Mouse (Mus musculus): Measurements from ENCODE around the gene 2700081O15Rik. TPM values are rescaled to one million over a fixed set of nuclear protein-coding genes. Genes with fewer than 3 reads are reported as not detected.
A peak's percentile ranks its signal among the peaks of the same experiment; 100 is the strongest.

2700081O15Rik gene
- total and polyA plus RNA-seq, 3 experiments: 14.1 to 18.0 TPM; not detected in 1

DNA sequence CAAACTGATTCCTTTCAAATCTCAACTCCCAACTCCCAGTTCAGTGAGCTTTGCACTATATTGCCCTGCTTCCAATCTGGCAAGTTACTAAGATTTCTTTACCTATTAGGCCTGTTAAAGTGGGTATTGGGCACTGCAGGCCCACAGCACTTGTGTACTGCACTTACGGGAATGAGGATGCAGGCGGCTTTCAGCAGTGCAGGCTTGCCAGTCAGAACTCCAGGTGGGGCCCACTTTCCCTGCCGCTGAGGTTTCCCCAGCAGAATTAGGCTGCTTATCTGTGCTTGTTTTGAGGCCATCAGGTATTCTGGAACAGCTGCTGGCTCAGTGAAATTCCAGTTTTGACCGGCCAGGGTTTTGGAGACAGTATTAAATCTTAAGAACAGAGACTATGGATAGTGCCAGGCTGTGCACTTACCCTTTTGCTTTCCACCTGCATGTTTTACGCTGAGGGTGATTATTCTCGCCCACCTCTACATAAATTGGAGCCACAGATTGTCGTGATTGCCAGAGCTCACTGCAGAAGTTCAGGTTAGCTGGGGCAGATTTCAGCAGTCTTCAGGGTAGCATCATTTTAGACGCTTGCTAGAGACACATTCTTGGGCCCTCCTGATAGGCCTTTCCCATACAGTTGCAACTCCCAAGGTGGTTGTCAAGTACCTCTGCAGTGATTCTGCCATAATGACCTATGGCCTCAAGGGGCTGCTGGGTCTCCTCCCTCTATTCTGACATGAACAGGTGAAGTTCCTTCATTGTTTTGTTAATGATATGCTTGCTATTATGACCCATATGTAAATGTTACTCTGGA is 7.4 kb downstream of the 2700081O15Rik start:
- no peak overlapping the region for H3K27ac ChIP-seq (ENCODE audit: control insufficient read depth, low read depth, low read length)
- H3K4me3 ChIP-seq (ENCODE audit: control insufficient read depth in 1 of 2, insufficient read depth in 1 of 2, low read depth in 2 of 2, low read length in 2 of 2): no peak overlapping the region
- peaks cover 0 to 9% of the 10 kb centered on the region in 2 experiments; a peak in 3 of 4 replicates for H3K4me1 ChIP-seq (ENCODE audit: control insufficient read depth in 1 of 2, insufficient read depth in 2 of 2, low read length in 2 of 2)
- DNase-seq (ENCODE audit: low read depth, low spot score): no peak
- H3K9me3 ChIP-seq (replicated peaks; ENCODE audit: insufficient read depth, low read length): no peaks in the 10 kb centered on the region
- no peak overlapping the region for H3K9ac ChIP-seq (ENCODE audit: control insufficient read depth, low read depth, low read length, poor library complexity, severe bottlenecking)
- H3K36me3 ChIP-seq (ENCODE audit: control insufficient read depth in 1 of 2, insufficient read depth in 2 of 2, low read length in 2 of 2): peaks cover 7 to 9% of the 10 kb centered on the region in 2 experiments
- no peaks in the 10 kb centered on the region for H3K27me3 ChIP-seq (ENCODE audit: control insufficient read depth in 1 of 2, insufficient read depth in 2 of 2, low read length in 2 of 2)
- TF ChIP-seq ETS1 (IDR thresholded peaks at IDR 0.05; ENCODE audit: low read depth, low read length) (no peak), MAZ (IDR thresholded peaks at IDR 0.05; ENCODE audit: low read depth, low read length) (no peak), KAT2A (conservative IDR thresholded peaks at IDR 0.05; ENCODE audit: low read depth, low read length) (no peak), MEF2A (IDR thresholded peaks at IDR 0.05; ENCODE audit: extremely low read depth, insufficient replicate concordance, low read depth, low read length, poor library complexity, severe bottlenecking) (no peak), ZMIZ1 (IDR thresholded peaks at IDR 0.05; ENCODE audit: low read depth, low read length) (0 out of 2 replicates have a peak, but pooled peaks have one; percentile 22), MXI1 (IDR thresholded peaks at IDR 0.05; ENCODE audit: low read depth, low read length) (no peak)
- peaks cover 3% of the 10 kb centered on the region; the same call in 1 of the 2 replicates for H3K79me2 ChIP-seq (ENCODE audit: control insufficient read depth, insufficient read depth, low read length, poor library complexity)

GRCm38 (mm10) chr19:7425398-7425775 is 8.0 kb downstream of the 2700081O15Rik start:
- Histone ChIP-seq H3K27me3 (ENCODE audit: control insufficient read depth in 1 of 2, insufficient read depth in 2 of 2, low read length in 2 of 2) (no peaks in the 10 kb centered on the region), H3K4me3 (ENCODE audit: control insufficient read depth in 1 of 2, insufficient read depth in 1 of 2, low read depth in 2 of 2, low read length in 2 of 2) (no peak overlapping the region), H3K79me2 (ENCODE audit: control insufficient read depth, insufficient read depth, low read length, poor library complexity) (no peaks in the 10 kb centered on the region), H3K36me3 (ENCODE audit: control insufficient read depth in 1 of 2, insufficient read depth in 2 of 2, low read length in 2 of 2) (peaks cover 3 to 11% of the 10 kb centered on the region in 2 experiments), H3K9ac (ENCODE audit: control insufficient read depth, low read depth, low read length, poor library complexity, severe bottlenecking) (no peak overlapping the region), H3K27ac (ENCODE audit: control insufficient read depth, low read depth, low read length) (no peak overlapping the region), H3K4me1 (ENCODE audit: control insufficient read depth in 1 of 2, insufficient read depth in 2 of 2, low read length in 2 of 2) (peaks cover 0 to 4% of the 10 kb centered on the region in 2 experiments; a peak in 1 of 4 replicates), H3K9me3 (replicated peaks; ENCODE audit: insufficient read depth, low read length) (no peaks in the 10 kb centered on the region)
- TF ChIP-seq GATA1 (IDR thresholded peaks at IDR 0.05; ENCODE audit: low read depth, low read length) (no peak), E2F4 (IDR thresholded peaks at IDR 0.05; ENCODE audit: borderline replicate concordance, low read depth, low read length) (no peak), POLR2AphosphoS5 (IDR thresholded peaks at IDR 0.05; ENCODE audit: borderline replicate concordance, low read depth, low read length) (no peak), HCFC1 (IDR thresholded peaks at IDR 0.05; ENCODE audit: low read depth, low read length) (no peak), TAL1 (IDR thresholded peaks at IDR 0.05; ENCODE audit: low read length) (no peak), KAT2A (conservative IDR thresholded peaks at IDR 0.05; ENCODE audit: low read depth, low read length) (no peak), BHLHE40 (IDR thresholded peaks at IDR 0.05; ENCODE audit: borderline replicate concordance, low read depth, low read length) (no peak), ETS1 (IDR thresholded peaks at IDR 0.05; ENCODE audit: low read depth, low read length) (no peak), NRF1 (IDR thresholded peaks at IDR 0.05; ENCODE audit: insufficient read depth, low read depth, low read length, poor library complexity, severe bottlenecking) (no peak), TBP (IDR thresholded peaks at IDR 0.05; ENCODE audit: low read depth, low read length) (no peak)
- no peak for DNase-seq (ENCODE audit: low read depth, low spot score)
